Mouse (Mus musculus): ENCODE measurements around the gene Cpped1. TPM values are rescaled to one million over a fixed set of nuclear protein-coding genes. Genes with fewer than 3 reads are reported as not detected.

Cpped1 gene
- total and polyA plus RNA-seq, 3 experiments: 13.6 to 34.6 (median 17.5) TPM

- Histone ChIP-seq H3K79me2 (replicated peaks; ENCODE audit: control insufficient read depth, extremely low read depth, insufficient read depth, poor library complexity, severe bottlenecking) (no peaks in the 10 kb centered on the region), H3K27me3 (replicated peaks) (peaks cover 8% of the 10 kb centered on the region), H3K36me3 (replicated peaks in 1 of 2; ENCODE audit: control insufficient read depth in 1 of 2, insufficient read depth in 1 of 2, low read length in 1 of 2) (no peaks in the 10 kb centered on the region), H3K4me2 (ENCODE audit: insufficient read depth, low read depth, poor library complexity, severe bottlenecking) (no peak overlapping the region), H3K27ac (ENCODE audit: insufficient read depth, low read depth) (no peak overlapping the region), H3K4me3 (replicated peaks in 1 of 3; ENCODE audit: low read depth in 2 of 3, low read length in 2 of 3, poor library complexity in 1 of 3) (no peak overlapping the region), H3K9ac (ENCODE audit: insufficient read depth, low read depth) (no peak overlapping the region), H3K9me3 (replicated peaks; ENCODE audit: low read length) (peaks cover 11% of the 10 kb centered on the region), H3K4me1 (ENCODE audit: control insufficient read depth in 1 of 2, insufficient read depth in 2 of 2) (no peaks in the 10 kb centered on the region)
- dilution Hi-C loops (cut with MboI; ENCODE audit: extremely low pct_ligation_motif_present, extremely low pct_unique_long_range_greater_than_20kb, low sequenced_read_pairs): no loop called here
- in situ Hi-C loops (cut with MboI; ENCODE audit: low pct_ligation_motif_present, low pct_unique_long_range_greater_than_20kb, low sequenced_read_pairs): loop anchor here (25.0 kb wide), 1 partner anchor 228 kb away; no protein-coding TSS in a partner anchor
- peak; percentile 64 for DNase-seq (ENCODE audit: extremely low read depth)
- TF ChIP-seq RAD21 (IDR thresholded peaks at IDR 0.05; ENCODE audit: low read depth, low read length) (peak; percentile 89), SMC3 (IDR thresholded peaks at IDR 0.05; ENCODE audit: low read depth, low read length) (peak; percentile 67), CTCF (conservative IDR thresholded peaks at IDR 0.05 in 1 of 2, IDR thresholded peaks at IDR 0.05 in 1 of 2; ENCODE audit: low read depth in 2 of 2, low read length in 2 of 2) (peak; percentile 89 to 97), MXI1 (IDR thresholded peaks at IDR 0.05; ENCODE audit: low read depth, low read length) (no peak), MYC (IDR thresholded peaks at IDR 0.05; ENCODE audit: low read depth, low read length) (peak; percentile 82; the same call in 1 of the 2 replicates), MAZ (IDR thresholded peaks at IDR 0.05; ENCODE audit: low read depth, low read length) (no peak)
These were observed 31.2 kb upstream of the Cpped1 start for GRCm38 (mm10) chr16:11940477-11940876.

GRCm38 (mm10) chr16:11910801-11911200 lies 1.6 kb upstream of the Cpped1 start:
- no peak overlapping the region for H3K4me3 ChIP-seq (replicated peaks in 1 of 3; ENCODE audit: low read depth in 2 of 3, low read length in 2 of 3, poor library complexity in 1 of 3)
- DNase-seq (ENCODE audit: extremely low read depth): no peak
- dilution Hi-C loops (cut with MboI; ENCODE audit: extremely low pct_ligation_motif_present, extremely low pct_unique_long_range_greater_than_20kb, low sequenced_read_pairs): no loop called here
- peaks cover 5% of the 10 kb centered on the region for H3K27me3 ChIP-seq (replicated peaks)
- peaks cover 7% of the 10 kb centered on the region for H3K79me2 ChIP-seq (replicated peaks; ENCODE audit: control insufficient read depth, extremely low read depth, insufficient read depth, poor library complexity, severe bottlenecking)
- no peak overlapping the region for H3K27ac ChIP-seq (ENCODE audit: insufficient read depth, low read depth)
- in situ Hi-C loops (cut with MboI; ENCODE audit: low pct_ligation_motif_present, low pct_unique_long_range_greater_than_20kb, low sequenced_read_pairs): loop anchor here (25.0 kb wide), 1 partner anchor 448 kb away; no protein-coding TSS in a partner anchor
- H3K4me1 ChIP-seq (ENCODE audit: control insufficient read depth in 1 of 2, insufficient read depth in 2 of 2): peaks cover 2 to 20% of the 10 kb centered on the region in 2 experiments; a peak in 3 of 4 replicates
- no peaks in the 10 kb centered on the region for H3K9me3 ChIP-seq (replicated peaks; ENCODE audit: low read length)
- TF ChIP-seq RAD21 (IDR thresholded peaks at IDR 0.05; ENCODE audit: low read depth, low read length) (no peak), CHD2 (IDR thresholded peaks at IDR 0.05; ENCODE audit: low read length) (no peak), MXI1 (IDR thresholded peaks at IDR 0.05; ENCODE audit: low read depth, low read length) (no peak), MAZ (IDR thresholded peaks at IDR 0.05; ENCODE audit: low read depth, low read length) (no peak)
- no peak overlapping the region for H3K4me2 ChIP-seq (ENCODE audit: insufficient read depth, low read depth, poor library complexity, severe bottlenecking)
- H3K36me3 ChIP-seq (replicated peaks in 1 of 2; ENCODE audit: control insufficient read depth in 1 of 2, insufficient read depth in 1 of 2, low read length in 1 of 2): peaks cover 0 to 11% of the 10 kb centered on the region in 2 experiments
- no peak overlapping the region for H3K9ac ChIP-seq (ENCODE audit: insufficient read depth, low read depth)

DNA sequence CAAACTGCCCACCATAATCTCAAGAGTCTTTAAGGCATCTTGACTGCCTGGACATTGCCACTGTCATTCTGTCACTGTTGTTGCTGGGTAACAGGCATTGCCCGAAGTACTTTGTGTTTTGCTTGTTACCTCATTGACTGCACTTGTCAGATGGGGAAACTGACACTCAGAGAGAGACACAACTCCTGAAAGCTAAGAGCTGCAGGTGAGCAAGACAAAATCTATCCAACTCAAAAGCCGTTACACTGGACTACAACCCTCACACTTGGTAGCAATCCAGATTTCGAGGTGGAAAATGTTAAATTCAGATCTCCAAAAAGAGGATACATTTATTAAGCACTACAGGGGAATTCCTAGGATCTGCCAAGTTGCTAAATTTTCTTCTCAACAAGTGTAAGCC lies 572 bp upstream of the Cpped1 start:
- peaks cover 0 to 15% of the 10 kb centered on the region in 2 experiments for H3K36me3 ChIP-seq (replicated peaks in 1 of 2; ENCODE audit: control insufficient read depth in 1 of 2, insufficient read depth in 1 of 2, low read length in 1 of 2)
- H3K9me3 ChIP-seq (replicated peaks; ENCODE audit: low read length): no peaks in the 10 kb centered on the region
- H3K4me2 ChIP-seq (ENCODE audit: insufficient read depth, low read depth, poor library complexity, severe bottlenecking): peak overlapping the region; percentile 64
- peaks cover 7% of the 10 kb centered on the region for H3K79me2 ChIP-seq (replicated peaks; ENCODE audit: control insufficient read depth, extremely low read depth, insufficient read depth, poor library complexity, severe bottlenecking)
- H3K27ac ChIP-seq (ENCODE audit: insufficient read depth, low read depth): no peak overlapping the region
- no peak for DNase-seq (ENCODE audit: extremely low read depth)
- peaks cover 2 to 20% of the 10 kb centered on the region in 2 experiments; a peak in 3 of 4 replicates for H3K4me1 ChIP-seq (ENCODE audit: control insufficient read depth in 1 of 2, insufficient read depth in 2 of 2)
- H3K27me3 ChIP-seq (replicated peaks): peaks cover 5% of the 10 kb centered on the region
- H3K4me3 ChIP-seq (replicated peaks in 1 of 3; ENCODE audit: low read depth in 2 of 3, low read length in 2 of 3, poor library complexity in 1 of 3): peak overlapping the region in 2 of 3 experiments; percentile 74 to 95
- no peak for TF ChIP-seq PAX5 (IDR thresholded peaks at IDR 0.05; ENCODE audit: low read length)
- TF ChIP-seq ZKSCAN1 (IDR thresholded peaks at IDR 0.05; ENCODE audit: borderline replicate concordance, low read depth, low read length): no peak
- no peak for TF ChIP-seq POLR2AphosphoS2 (IDR thresholded peaks at IDR 0.05; ENCODE audit: low read depth, low read length)
- TF ChIP-seq KAT2A (IDR thresholded peaks at IDR 0.05; ENCODE audit: insufficient replicate concordance, low read length): no peak
- TF ChIP-seq E2F4 (IDR thresholded peaks at IDR 0.05; ENCODE audit: insufficient replicate concordance, low read depth, low read length): no peak
- no peak for TF ChIP-seq CHD2 (IDR thresholded peaks at IDR 0.05; ENCODE audit: low read length)
- TF ChIP-seq USF1 (IDR thresholded peaks at IDR 0.05; ENCODE audit: low read depth, low read length): no peak
- no peak for TF ChIP-seq ZMIZ1 (IDR thresholded peaks at IDR 0.05; ENCODE audit: low read depth, low read length)
- no peak for TF ChIP-seq SMC3 (IDR thresholded peaks at IDR 0.05; ENCODE audit: low read depth, low read length)
- TF ChIP-seq TBP (conservative IDR thresholded peaks at IDR 0.05; ENCODE audit: low read depth, low read length): no peak
- no peak for TF ChIP-seq JUN (IDR thresholded peaks at IDR 0.05; ENCODE audit: insufficient read depth, low read depth, low read length)
- TF ChIP-seq CTCF (conservative IDR thresholded peaks at IDR 0.05 in 1 of 2, IDR thresholded peaks at IDR 0.05 in 1 of 2; ENCODE audit: low read depth in 2 of 2, low read length in 2 of 2): no peak
- TF ChIP-seq NELFE (IDR thresholded peaks at IDR 0.05; ENCODE audit: low read depth, low read length): no peak
- no peak for TF ChIP-seq POLR2A (IDR thresholded peaks at IDR 0.05; ENCODE audit: low read depth, low read length)
- dilution Hi-C loops (cut with MboI; ENCODE audit: extremely low pct_ligation_motif_present, extremely low pct_unique_long_range_greater_than_20kb, low sequenced_read_pairs) (no loop called here), in situ Hi-C loops (cut with MboI; ENCODE audit: low pct_ligation_motif_present, low pct_unique_long_range_greater_than_20kb, low sequenced_read_pairs) (loop anchor here (25.0 kb wide), 1 partner anchor 448 kb away; no protein-coding TSS in a partner anchor)
- H3K9ac ChIP-seq (ENCODE audit: insufficient read depth, low read depth): 0 out of 2 replicates have a peak overlapping the region, but pooled peaks have one; percentile 82

All from CH12.LX (cell line).